Mouse (Mus musculus) liver, embryonic 13.5 days (tissue): ENCODE data around the gene Tfcp2. TPM values are rescaled to one million over a fixed set of nuclear protein-coding genes. Genes with fewer than 3 reads are reported as not detected.

Source experiments
- ATAC-seq: fragments of 200-750 bp; cut with Nextera tagmentation; 2 replicates; pipeline ENCODE4 v1.8.0; 2017; ENCODE audit warnings: low read depth, mild to moderate bottlenecking, moderate number of reproducible peaks, moderate library complexity
- DNase-seq: peaks from one replicate; pipeline ENCODE4 v3.0.0; 2022
- H3K27ac ChIP-seq: fragments of 300-500 bp; sonication (generic); 2 replicates; pipeline ENCODE4 v1.5.1; 2015; ENCODE audit warnings: moderate library complexity, mild to moderate bottlenecking, inconsistent platforms
- H3K27me3 ChIP-seq: fragments of 300-500 bp; sonication (generic); 2 replicates; pipeline ENCODE4 v1.6.1; 2015; ENCODE audit warnings: mild to moderate bottlenecking, inconsistent platforms
- H3K36me3 ChIP-seq: fragments of 300-500 bp; sonication (generic); 2 replicates; pipeline ENCODE4 v1.6.1; 2015; ENCODE audit warnings: mild to moderate bottlenecking, inconsistent platforms
- H3K4me1 ChIP-seq: fragments of 300-500 bp; sonication (generic); replicated peaks from 2 replicates; pipeline ENCODE4 v1.6.1; 2015; ENCODE audit warnings: inconsistent platforms
- H3K4me2 ChIP-seq: fragments of 300-500 bp; sonication (generic); 2 replicates; pipeline ENCODE4 v1.6.1; 2015; ENCODE audit warnings: inconsistent platforms, mild to moderate bottlenecking, moderate library complexity
- H3K4me3 ChIP-seq: fragments of 300-500 bp; sonication (generic); replicated peaks from 2 replicates; pipeline ENCODE4 v1.5.1; 2015; ENCODE audit warnings: mild to moderate bottlenecking, inconsistent platforms
- H3K9ac ChIP-seq: fragments of 300-500 bp; sonication (generic); 2 replicates; pipeline ENCODE4 v1.6.1; 2015; ENCODE audit warnings: mild to moderate bottlenecking, inconsistent platforms
- H3K9me3 ChIP-seq: fragments of 300-500 bp; sonication (generic); replicated peaks from 2 replicates; pipeline ENCODE4 v1.6.1; 2016; ENCODE audit warnings: inconsistent platforms
- WGBS: fragments of 180-500 bp; shearing (Covaris S2); methylation state at CpG from one replicate; pipeline ENCODE4 v1.1.7; 2015; ENCODE audit not compliant: insufficient replicate concordance; 5-methylcytosine and 5-hydroxymethylcytosine counted together
- polyA plus RNA-seq: library from polyadenylated mRNA; unstranded; fragments of >200 nt; fragmentation: Nextera tagmentation; extraction: Ambion mirVana; gene quantifications from 2 replicates; pipeline ENCODE4 v1.2.1, GENCODE M21; 2015

Gene Tfcp2
- polyA plus RNA-seq: 4.4 and 4.6 TPM in 2 replicates

- Histone ChIP-seq H3K36me3 (peaks cover 3% of the 10 kb centered on the region; the same call in 1 of the 2 replicates), H3K4me1 (peaks cover 56% of the 10 kb centered on the region), H3K4me2 (peak within 1 kb of the TSS; percentile 97), H3K27ac (peak within 1 kb of the TSS; percentile 79), H3K4me3 (peak within 1 kb of the TSS; percentile 90), H3K9me3 (peaks cover 3% of the 10 kb centered on the region; the same call in 1 of the 2 replicates), H3K27me3 (no peaks in the 10 kb centered on the region), H3K9ac (peak within 1 kb of the TSS; percentile 90)
- ATAC-seq (peak; percentile 99), DNase-seq (peak; percentile 95)
- 1% methylated on average over 84 of the region's 84 CpGs for WGBS
These were observed at the start of gene Tfcp2 for GRCm38 (mm10) chr15:100551326-100552307. TSS of gene Tfcp2 (minus strand) at chr15:100552008.

DNA sequence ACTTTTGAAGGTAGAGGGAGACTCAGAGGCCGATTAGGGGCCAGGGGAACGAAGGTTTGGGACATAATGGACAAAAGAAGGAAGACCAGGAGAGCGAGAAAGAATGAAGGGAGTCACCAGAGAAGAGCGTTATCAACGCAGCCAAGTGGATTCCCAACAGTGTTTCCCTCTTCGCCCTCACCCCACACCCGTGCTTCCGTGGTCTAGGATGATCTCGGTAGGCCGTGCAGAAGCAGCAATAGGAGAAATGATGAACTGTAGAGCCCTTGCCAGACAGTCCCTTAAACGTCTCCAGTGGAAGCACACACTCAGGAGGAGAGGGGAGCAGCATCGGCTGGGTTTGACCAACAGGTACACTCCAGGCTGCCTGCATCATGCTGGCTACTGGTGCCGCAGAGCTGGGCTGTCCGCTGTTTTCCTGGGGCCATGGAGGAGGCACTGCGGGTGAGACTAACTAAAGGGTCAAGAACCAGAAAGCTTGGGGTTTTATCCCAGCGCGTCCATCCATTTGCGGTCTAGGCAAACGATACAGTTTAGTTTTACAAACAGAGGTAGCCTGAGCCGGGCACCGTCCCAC lies 49.0 kb upstream of the Tfcp2 start:
- 17% methylated on average over 21 of the region's 21 CpGs for WGBS
- H3K4me3 ChIP-seq: peak overlapping the region; percentile 65
- H3K27ac ChIP-seq: no peak overlapping the region
- DNase-seq (no peak), ATAC-seq (no peak)
- H3K9ac ChIP-seq: no peak overlapping the region
- no peaks in the 10 kb centered on the region for H3K9me3 ChIP-seq
- H3K36me3 ChIP-seq: no peaks in the 10 kb centered on the region
- peak overlapping the region; percentile 86 for H3K4me2 ChIP-seq
- peaks cover 35% of the 10 kb centered on the region for H3K4me1 ChIP-seq
- peaks cover 83% of the 10 kb centered on the region for H3K27me3 ChIP-seq

- ATAC-seq: no peak
- H3K4me3 ChIP-seq: peak overlapping the region; percentile 65
These were observed 48.4 kb upstream of the Tfcp2 start for GRCm38 (mm10) chr15:100600047-100600695.

GRCm38 (mm10) chr15:100599276-100600046 lies 47.7 kb upstream of the Tfcp2 start, which contains the start of gene Pou6f1:
TSS of gene Pou6f1 (minus strand) at chr15:100599984.
- Histone ChIP-seq H3K4me1 (peaks cover 28% of the 10 kb centered on the region), H3K27ac (no peak within 1 kb of the TSS), H3K9ac (peak within 1 kb of the TSS; percentile 62), H3K36me3 (no peaks in the 10 kb centered on the region), H3K9me3 (no peaks in the 10 kb centered on the region), H3K27me3 (peaks cover 76% of the 10 kb centered on the region), H3K4me2 (peak within 1 kb of the TSS; percentile 86), H3K4me3 (peak within 1 kb of the TSS; percentile 65)
- under 1% methylated on average over 69 of the region's 76 CpGs for WGBS
- ATAC-seq (peak; percentile 34; the same call in 1 of the 2 replicates), DNase-seq (no peak)

More at GRCm38 (mm10) chr15:100600047-100600695, 48.4 kb upstream of the Tfcp2 start:
- Histone ChIP-seq H3K36me3 (no peaks in the 10 kb centered on the region), H3K4me1 (peaks cover 35% of the 10 kb centered on the region), H3K27ac (no peak overlapping the region), H3K27me3 (peaks cover 80% of the 10 kb centered on the region), H3K9ac (peak overlapping the region; percentile 62), H3K9me3 (no peaks in the 10 kb centered on the region), H3K4me2 (peak overlapping the region; percentile 86)
- DNase-seq: peak; percentile 29
- 2% methylated on average over 35 of the region's 35 CpGs for WGBS

- H3K36me3 ChIP-seq: no peaks in the 10 kb centered on the region
- peak overlapping the region; percentile 49 for H3K9ac ChIP-seq
- H3K27me3 ChIP-seq: peaks cover 81% of the 10 kb centered on the region
- peak overlapping the region; percentile 86 for H3K4me2 ChIP-seq
- DNase-seq (no peak), ATAC-seq (no peak)
- no peak overlapping the region for H3K27ac ChIP-seq
- peaks cover 28% of the 10 kb centered on the region for H3K4me1 ChIP-seq
- peak overlapping the region; percentile 65 for H3K4me3 ChIP-seq
- no peaks in the 10 kb centered on the region for H3K9me3 ChIP-seq
- WGBS: 2% methylated on average over 12 of the region's 12 CpGs
These were observed 47.1 kb upstream of the Tfcp2 start for GRCm38 (mm10) chr15:100598883-100599275.

DNA sequence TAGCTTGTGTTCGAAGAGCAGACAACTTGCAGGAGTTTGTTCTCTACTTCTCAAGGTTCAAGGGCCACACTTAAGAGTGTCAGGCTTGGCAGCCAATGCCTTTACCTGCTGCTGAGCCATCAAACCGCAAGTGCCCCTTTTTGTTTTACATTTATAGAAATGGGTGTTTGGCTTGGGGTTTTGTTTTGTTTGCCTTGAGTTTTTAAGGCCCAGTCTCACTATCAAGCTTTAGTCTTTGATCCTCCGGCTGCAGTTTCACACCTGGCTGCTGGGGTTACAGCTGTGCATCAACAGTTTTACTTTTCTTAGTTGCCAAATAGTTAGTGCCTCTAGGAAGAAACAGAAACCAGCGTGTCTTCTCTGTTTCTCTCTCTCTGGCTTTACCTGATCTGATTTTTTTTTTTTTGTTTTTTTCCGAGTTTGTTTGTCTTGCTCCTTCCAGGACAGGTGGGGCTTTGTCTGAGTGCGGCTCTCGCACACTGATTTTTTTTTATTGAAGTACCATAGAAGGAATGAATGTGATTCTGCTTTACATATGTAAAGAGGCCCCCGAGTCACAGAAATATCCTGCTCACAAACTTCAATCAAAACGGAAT lies 46.6 kb upstream of the Tfcp2 start:
- WGBS: 21% methylated on average over 9 of the region's 9 CpGs

GRCm38 (mm10) chr15:100592817-100593216 lies 41.0 kb upstream of the Tfcp2 start:
- H3K27ac ChIP-seq: no peak overlapping the region
- WGBS: 67% methylated on average over 6 of the region's 6 CpGs
- H3K9me3 ChIP-seq: no peaks in the 10 kb centered on the region
- DNase-seq (no peak), ATAC-seq (no peak)
- no peaks in the 10 kb centered on the region for H3K36me3 ChIP-seq
- no peak overlapping the region for H3K4me2 ChIP-seq
- no peak overlapping the region for H3K9ac ChIP-seq
- no peak overlapping the region for H3K4me3 ChIP-seq
- peaks cover 28% of the 10 kb centered on the region for H3K27me3 ChIP-seq
- H3K4me1 ChIP-seq: no peaks in the 10 kb centered on the region

More for the DNA sequence above, 46.6 kb upstream of the Tfcp2 start:
- H3K27ac ChIP-seq: no peak overlapping the region
- peak overlapping the region; percentile 65 for H3K4me3 ChIP-seq
- DNase-seq: no peak
- ATAC-seq: no peak
- no peaks in the 10 kb centered on the region for H3K36me3 ChIP-seq
- H3K27me3 ChIP-seq: peaks cover 76% of the 10 kb centered on the region
- peak overlapping the region; percentile 86 for H3K4me2 ChIP-seq
- no peaks in the 10 kb centered on the region for H3K9me3 ChIP-seq
- no peak overlapping the region for H3K9ac ChIP-seq
- H3K4me1 ChIP-seq: peaks cover 24% of the 10 kb centered on the region

DNA sequence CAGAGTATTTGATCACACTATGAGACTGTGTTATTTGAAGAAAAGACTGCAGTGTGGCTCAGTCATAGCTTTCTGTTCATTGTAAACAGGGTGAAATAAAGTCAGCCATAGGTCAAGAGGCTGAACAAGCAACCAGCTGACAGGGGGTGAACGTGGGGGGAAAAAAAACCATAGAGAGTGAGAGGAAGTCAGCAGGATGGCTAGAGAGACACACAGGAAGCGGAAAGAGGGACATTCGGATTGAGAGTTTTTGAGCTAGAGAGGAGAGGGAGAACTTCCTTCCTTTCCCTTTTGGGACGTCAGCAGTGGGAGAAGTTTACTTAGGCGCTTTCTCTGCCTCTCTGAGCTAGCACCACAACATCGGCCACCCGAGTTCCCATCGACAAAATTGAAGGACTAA lies 38.6 kb upstream of the Tfcp2 start:
- Histone ChIP-seq H3K4me2 (no peak overlapping the region), H3K4me3 (no peak overlapping the region), H3K9me3 (no peaks in the 10 kb centered on the region), H3K9ac (no peak overlapping the region), H3K27me3 (0 out of 2 replicates have a peak, but pooled peaks cover 9% of the 10 kb centered on the region), H3K4me1 (no peaks in the 10 kb centered on the region), H3K27ac (no peak overlapping the region), H3K36me3 (no peaks in the 10 kb centered on the region)
- DNase-seq (no peak), ATAC-seq (no peak)
- WGBS: 43% methylated on average over 8 of the region's 8 CpGs

- Histone ChIP-seq H3K4me3 (no peak overlapping the region), H3K9ac (no peak overlapping the region), H3K27me3 (peaks cover 3% of the 10 kb centered on the region; the same call in 1 of the 2 replicates), H3K4me1 (no peaks in the 10 kb centered on the region), H3K27ac (no peak overlapping the region), H3K4me2 (no peak overlapping the region), H3K36me3 (no peaks in the 10 kb centered on the region), H3K9me3 (no peaks in the 10 kb centered on the region)
- ATAC-seq (no peak), DNase-seq (no peak)
- WGBS: 31% methylated on average over 6 of the region's 6 CpGs
These were observed 36.5 kb upstream of the Tfcp2 start for GRCm38 (mm10) chr15:100588297-100588696.

DNA sequence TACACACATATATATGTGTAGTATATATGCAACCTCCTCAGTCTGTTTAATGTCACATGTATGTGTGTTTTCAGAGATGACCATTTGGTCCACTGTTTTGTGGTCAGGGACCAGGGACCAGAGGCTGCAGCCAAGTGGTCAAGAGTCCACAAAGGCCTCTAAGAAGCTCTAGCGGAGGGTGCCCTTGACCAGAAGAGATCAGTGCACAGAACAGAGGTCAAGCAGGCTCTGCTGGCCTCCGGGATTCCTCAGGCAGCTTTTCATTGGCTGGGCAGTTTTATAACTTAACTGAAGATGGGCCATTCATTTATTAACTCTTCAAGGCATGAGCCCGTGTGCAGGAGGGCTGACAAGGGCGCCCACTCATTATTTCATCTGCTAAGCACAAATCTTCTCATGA lies 35.4 kb upstream of the Tfcp2 start:
- no peaks in the 10 kb centered on the region for H3K4me1 ChIP-seq
- H3K9me3 ChIP-seq: no peaks in the 10 kb centered on the region
- H3K27me3 ChIP-seq: peaks cover 9% of the 10 kb centered on the region
- H3K9ac ChIP-seq: no peak overlapping the region
- DNase-seq: no peak
- H3K4me2 ChIP-seq: no peak overlapping the region
- 72% methylated on average over 4 of the region's 4 CpGs for WGBS
- no peaks in the 10 kb centered on the region for H3K36me3 ChIP-seq
- no peak overlapping the region for H3K4me3 ChIP-seq
- ATAC-seq: no peak
- no peak overlapping the region for H3K27ac ChIP-seq
